Mouse (Mus musculus) testis, adult 2 months (tissue): ENCODE results near the gene Pdlim1.

Experiments used
- CTCF ChIP-seq: fragments of 200-500 bp; IDR thresholded peaks from 2 replicates; pipeline ENCODE4 v1.5.1; 2012; ENCODE audit warnings: low read depth, mild to moderate bottlenecking, inconsistent platforms, low read length, moderate library complexity; ENCODE audit not compliant: control insufficient read depth, insufficient read depth, insufficient replicate concordance
- POLR2A ChIP-seq: fragments of 200-500 bp; IDR thresholded peaks from 2 replicates; pipeline ENCODE4 v1.6.1; 2012; ENCODE audit warnings: low read depth, mild to moderate bottlenecking, inconsistent platforms, low read length, moderate library complexity; ENCODE audit not compliant: control insufficient read depth

DNA sequence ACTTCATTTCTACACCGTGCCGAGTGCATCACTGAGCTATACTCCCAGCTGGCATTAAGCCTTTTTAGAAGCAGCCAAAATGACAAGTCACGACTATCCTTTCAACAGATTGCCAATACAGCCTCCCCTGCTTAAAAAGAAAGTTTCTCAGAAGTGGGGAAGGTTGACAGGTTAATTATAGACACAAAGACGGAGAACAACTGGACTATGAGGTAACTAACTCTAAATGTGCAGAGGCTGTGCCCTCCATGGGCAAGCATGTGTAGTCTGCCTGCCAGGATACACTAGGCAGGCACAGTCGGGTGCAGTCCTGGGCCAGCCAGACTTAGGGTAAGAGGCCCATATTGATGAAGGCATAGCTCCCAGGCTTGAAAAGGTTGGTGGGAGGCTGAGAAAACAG is 2.1 kb downstream of the Pdlim1 start:
- TF ChIP-seq CTCF: no peak
- no peak for TF ChIP-seq POLR2A
